ENCODE assay signal across 9 mouse cellular contexts in the genomic region with DNA sequence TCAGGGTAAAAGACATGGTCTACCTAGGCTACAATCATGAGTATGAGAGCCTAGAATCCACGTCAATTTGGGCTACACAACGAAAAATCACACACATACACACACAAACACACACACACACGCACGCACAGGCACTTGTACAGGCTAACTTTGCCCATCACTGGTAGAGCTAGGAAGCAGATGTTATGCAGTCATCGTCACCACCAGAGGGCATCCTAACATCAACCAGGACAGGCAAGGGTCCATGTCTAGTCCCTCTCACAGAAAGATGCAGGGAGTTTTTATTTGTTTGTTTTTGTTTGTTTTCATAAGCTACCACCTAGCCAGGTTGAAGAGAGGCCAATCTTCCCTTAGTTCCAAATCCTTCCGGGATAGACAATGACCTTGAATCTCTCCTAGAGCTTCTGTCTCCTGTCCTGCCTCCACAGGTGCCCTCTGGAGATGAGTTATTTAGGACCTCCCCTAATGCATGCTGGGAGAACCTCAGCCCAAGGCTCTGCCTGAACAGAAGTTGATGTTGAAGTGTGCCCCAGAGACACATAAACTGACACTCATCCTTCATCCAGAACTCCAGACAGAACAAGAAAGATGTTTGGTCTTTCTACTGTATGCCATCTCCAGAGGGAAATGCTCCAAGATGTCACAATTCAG. TPM values are rescaled to one million over a fixed set of nuclear protein-coding genes. Genes with fewer than 3 reads are reported as not detected.
DNase-seq lines count a peak whose midpoint lies in the region; ATAC-seq and TF ChIP-seq lines count a peak whose summit lies in the region.
"Had no signal": no experiment of that assay in that cellular context is flagged by ENCODE, and none has a peak within 500 bp of the region (broad histone marks: within the 10 kb centered on the region; RNA-seq: fewer than 3 reads in every experiment).

No protein-coding gene starts in this region.

- no peak for TF ChIP-seq POLR2A in kidney, adult 2 months (IDR thresholded peaks at IDR 0.05; ENCODE audit: low read depth, low read length)

- H3K4me2 ChIP-seq in liver, embryonic 14.5 days (ENCODE audit: low read depth), result no peak overlapping the region
- H3K4me2 ChIP-seq in neural tube, embryonic 13.5 days, result no peak overlapping the region

- no peaks in the 10 kb centered on the region for H3K9me3 ChIP-seq in liver, embryonic 14.5 days (ENCODE audit: control insufficient read depth, low read length)
- no peaks in the 10 kb centered on the region for H3K9me3 ChIP-seq in neural tube, embryonic 13.5 days

- no peak overlapping the region for H3K9ac ChIP-seq in liver, embryonic 14.5 days (replicated peaks)
- no peak overlapping the region for H3K9ac ChIP-seq in neural tube, embryonic 13.5 days

- H3K27ac ChIP-seq in kidney, adult 2 months (ENCODE audit: insufficient read depth, low read depth, low read length), result no peak overlapping the region
- no peak overlapping the region for H3K27ac ChIP-seq in liver, embryonic 14.5 days
- no peak overlapping the region for H3K27ac ChIP-seq in neural tube, embryonic 13.5 days (replicated peaks)

- 13% methylated on average over 6 of the region's 6 CpGs for WGBS in kidney, adult 2 months
- 8% methylated on average over 6 of the region's 6 CpGs for WGBS in liver, embryonic 14.5 days (ENCODE audit: insufficient replicate concordance)
- WGBS in neural tube, embryonic 13.5 days, result 25% methylated on average over 6 of the region's 6 CpGs

- H3K27me3 ChIP-seq in kidney, adult 2 months (replicated peaks; ENCODE audit: control insufficient read depth, insufficient read depth, low read length), result no peaks in the 10 kb centered on the region
- no peaks in the 10 kb centered on the region for H3K27me3 ChIP-seq in liver, embryonic 14.5 days (ENCODE audit: control insufficient read depth, insufficient read depth, low read length)
- H3K27me3 ChIP-seq in neural tube, embryonic 13.5 days, result no peaks in the 10 kb centered on the region

- no peaks in the 10 kb centered on the region for H3K36me3 ChIP-seq in kidney, adult 2 months (ENCODE audit: control insufficient read depth, insufficient read depth, low read length)
- no peaks in the 10 kb centered on the region for H3K36me3 ChIP-seq in liver, embryonic 14.5 days (replicated peaks; ENCODE audit: control insufficient read depth, insufficient read depth, low read depth)
- no peaks in the 10 kb centered on the region for H3K36me3 ChIP-seq in neural tube, embryonic 13.5 days

- no peak overlapping the region for H3K4me3 ChIP-seq in kidney, adult 2 months (ENCODE audit: insufficient read depth, low read depth, low read length)
- H3K4me3 ChIP-seq in liver, embryonic 14.5 days (ENCODE audit: insufficient read depth in 1 of 2, low read depth in 2 of 2, low read length in 2 of 2), result no peak overlapping the region
- no peak overlapping the region for H3K4me3 ChIP-seq in neural tube, embryonic 13.5 days

- DNase-seq in T-cell, adult 2 months (ENCODE audit: low spot score), result peak; percentile 73
- peak; percentile 52 to 73 for DNase-seq in cerebellum, postnatal 25 days
- DNase-seq in gastrocnemius, postnatal 14 days, result peak; percentile 53
- DNase-seq in kidney, adult 2 months, result peak; percentile 68
- DNase-seq in liver, embryonic 14.5 days (ENCODE audit: low read depth in 3 of 3, low spot score in 3 of 3), result peak; percentile 10 to 30 (median 14)
- DNase-seq in urinary bladder, postnatal 25 days (ENCODE audit: low spot score), result peak; percentile 52

- TF ChIP-seq EP300 in liver, embryonic 14.5 days (IDR thresholded peaks at IDR 0.05; ENCODE audit: low read depth), result no peak

- H3K4me1 ChIP-seq in kidney, adult 2 months (ENCODE audit: control insufficient read depth, insufficient read depth, low read length), result no peaks in the 10 kb centered on the region
- H3K4me1 ChIP-seq in liver, embryonic 14.5 days (replicated peaks; ENCODE audit: control insufficient read depth in 2 of 2, insufficient read depth in 2 of 2, low read length in 1 of 2), result no peaks in the 10 kb centered on the region
- no peaks in the 10 kb centered on the region; the same call in 1 of the 2 replicates for H3K4me1 ChIP-seq in neural tube, embryonic 13.5 days (replicated peaks)

- intact Hi-C loops in gastrocnemius, postnatal 14 days (cut with DNase I; ENCODE audit: low total_unique reads), result loop anchor here (2.0 to 10.0 kb wide), 3 partner anchors 72 to 255 kb away; no protein-coding TSS in a partner anchor

- ATAC-seq in CD4-positive, CD25-positive, alpha-beta regulatory T cell, adult 4 months, result peak; percentile 95
- no peak for ATAC-seq in liver, embryonic 14.5 days (ENCODE audit: insufficient read depth)
- ATAC-seq in neural tube, embryonic 13.5 days (ENCODE audit: low read depth), result peak; percentile 89

- TF ChIP-seq CTCF in kidney, adult 2 months (conservative IDR thresholded peaks at IDR 0.05; ENCODE audit: insufficient read depth, insufficient read length, low read depth, low read length), result peak; percentile 99
- peak; percentile 91 for TF ChIP-seq CTCF in liver, embryonic 14.5 days (IDR thresholded peaks at IDR 0.05; ENCODE audit: low read depth)

RNA-seq across cellular contexts. Expression of a gene that starts 32.0 kb away (rescaled TPM):
- under 1 TPM in 1 of 2 experiments, not detected in 1; 0.19 TPM for polyA plus RNA-seq in CD4-positive, CD25-positive, alpha-beta regulatory T cell, adult 4 months (2017; shearing (Covaris generic))
- 10 to 100 TPM in 1 of 2 experiments, 1 to 10 TPM in 1; 9.6 to 24.2 TPM for total RNA-seq in gastrocnemius, postnatal 14 days (2021)
- polyA plus RNA-seq in kidney, adult 2 months (2012; rRNA removed), result 0.92 and 1.0 TPM in 2 replicates
- polyA plus RNA-seq in liver, embryonic 14.5 days (2012; rRNA removed), result 0.16 and 0.21 TPM in 2 replicates
- 0.11 TPM in 1 of 2 replicates, not detected in the other for polyA plus RNA-seq in liver, embryonic 14.5 days (2014; fragmentation: Nextera tagmentation; extraction: Ambion mirVana)
- 11.5 and 13.9 TPM in 2 replicates for polyA plus RNA-seq in neural tube, embryonic 13.5 days (2015; fragmentation: Nextera tagmentation; extraction: Ambion mirVana)
- total RNA-seq: layer of hippocampus, adult 18-20 months had no signal

RNA-seq across cellular contexts. Expression of a gene that starts 47.4 kb away (rescaled TPM):
- 100 to 1,000 TPM in 1 of 2 experiments, 10 to 100 TPM in 1; 67.6 to 113 TPM for polyA plus RNA-seq in CD4-positive, CD25-positive, alpha-beta regulatory T cell, adult 4 months (2017; shearing (Covaris generic))
- total RNA-seq in gastrocnemius, postnatal 14 days (2021), result 10 to 100 TPM in 1 of 2 experiments, 1 to 10 TPM in 1; 8.5 to 13.1 TPM
- 4.6 and 9.2 TPM in 2 replicates for polyA plus RNA-seq in kidney, adult 2 months (2012; rRNA removed)
- polyA plus RNA-seq in liver, embryonic 14.5 days (2012; rRNA removed), result 0.96 and 1.2 TPM in 2 replicates
- polyA plus RNA-seq in liver, embryonic 14.5 days (2014; fragmentation: Nextera tagmentation; extraction: Ambion mirVana), result 1.9 and 2.0 TPM in 2 replicates
- 23.4 and 24.8 TPM in 2 replicates for polyA plus RNA-seq in neural tube, embryonic 13.5 days (2015; fragmentation: Nextera tagmentation; extraction: Ambion mirVana)

Comparison
In these comparisons a context has a peak if more than half of its experiments do, and no peak if none do; other contexts are left out.
1. DNase-seq: peak in every context shown above with its lines; median percentile 73 in T-cell, adult 2 months; 68 in kidney, adult 2 months; 62 in cerebellum, postnatal 25 days; 53 in gastrocnemius, postnatal 14 days; 52 in urinary bladder, postnatal 25 days; 14 in liver, embryonic 14.5 days.